Mouse (Mus musculus) heart, postnatal 10 days (tissue): ENCODE data around the gene Ccdc27. TPM values are rescaled to one million over a fixed set of nuclear protein-coding genes. Genes with fewer than 3 reads are reported as not detected.

ENCODE experiments used
- total RNA-seq, 2 experiments: library from RNA; stranded (reverse); gene quantifications; 2 replicates each; pipeline ENCODE4 v1.2.3; 2021

Gene Ccdc27
- total RNA-seq, 2 experiments from 2014 or later, result not detected

Other genes with a start within 250 kb of the Ccdc27 start
- 10 to 100 TPM; 12.3 to 16.4 TPM for gene A430005L14Rik, start 85.4 kb downstream of the Ccdc27 start, total RNA-seq
- 1 to 10 TPM; 4.7 to 4.8 TPM for gene Dffb, start 67.6 kb downstream of the Ccdc27 start, total RNA-seq
- 10 to 100 TPM; 23.6 to 24.4 TPM for gene Cep104, start 67.5 kb downstream of the Ccdc27 start, total RNA-seq
- gene Lrrc47, start 30.9 kb downstream of the Ccdc27 start, total RNA-seq, result 10 to 100 TPM; 38.6 to 42.2 TPM
- 10 to 100 TPM in 1 of 2 experiments, 1 to 10 TPM in 1; 8.6 to 10.3 TPM for gene Smim1, start 16.4 kb downstream of the Ccdc27 start, total RNA-seq
- gene Trp73, start 97.5 kb upstream of the Ccdc27 start, total RNA-seq, result under 1 TPM in 1 of 2 experiments, not detected in 1; 0.05 TPM
- 10 to 100 TPM; 10.2 to 13.2 TPM for gene Wrap73, start 99.7 kb upstream of the Ccdc27 start, total RNA-seq
- 100 to 1,000 TPM; 129 to 134 TPM for gene Tprgl, start 118.0 kb upstream of the Ccdc27 start, total RNA-seq
- gene Megf6, start 128.1 kb upstream of the Ccdc27 start, total RNA-seq, result 10 to 100 TPM; 33.8 to 41.5 TPM